Mouse (Mus musculus): ENCODE data around the gene Phf23. TPM values are rescaled to one million over a fixed set of nuclear protein-coding genes. Genes with fewer than 3 reads are reported as not detected.

Phf23 gene
- 67.0 TPM for polyA plus RNA-seq (2015; fragmentation: Illumina TruSeq; extraction: RNeasy Lipid Tissue Mini Kit (QIAGEN cat#74804); ENCODE audit: insufficient read depth, low replicate concordance)

DNA sequence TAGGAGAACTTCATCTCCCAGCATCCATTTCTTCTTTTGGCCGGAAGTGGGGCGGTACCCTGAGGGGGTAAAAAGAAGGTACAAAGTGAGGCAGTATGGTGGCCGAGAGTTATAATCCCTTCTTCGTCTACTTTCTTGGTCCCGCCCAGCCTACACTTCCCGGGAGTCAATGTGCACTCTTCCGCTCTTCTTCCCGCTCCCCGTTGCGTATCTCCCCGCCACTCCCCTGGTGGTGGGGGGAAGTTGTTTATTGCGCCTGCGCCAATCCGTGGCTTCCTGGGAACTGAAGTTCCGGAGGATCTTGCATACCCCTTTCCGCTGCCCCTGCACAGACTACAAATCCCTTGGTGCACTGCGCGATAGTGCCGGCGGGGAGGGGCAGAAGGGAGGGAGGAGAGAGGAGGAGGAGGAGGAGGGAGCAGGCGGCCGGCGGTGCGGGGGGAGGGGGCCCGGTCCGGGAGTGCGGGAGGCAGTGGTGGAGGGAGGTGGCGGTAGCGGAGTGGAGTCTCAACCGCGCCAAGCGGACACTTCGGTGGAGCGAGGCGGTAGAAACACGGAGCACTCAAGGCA, at the start of gene Phf23:
Phf23 (plus strand) TSS at position 387 of the 570 bp plus-strand sequence.

DNA sequence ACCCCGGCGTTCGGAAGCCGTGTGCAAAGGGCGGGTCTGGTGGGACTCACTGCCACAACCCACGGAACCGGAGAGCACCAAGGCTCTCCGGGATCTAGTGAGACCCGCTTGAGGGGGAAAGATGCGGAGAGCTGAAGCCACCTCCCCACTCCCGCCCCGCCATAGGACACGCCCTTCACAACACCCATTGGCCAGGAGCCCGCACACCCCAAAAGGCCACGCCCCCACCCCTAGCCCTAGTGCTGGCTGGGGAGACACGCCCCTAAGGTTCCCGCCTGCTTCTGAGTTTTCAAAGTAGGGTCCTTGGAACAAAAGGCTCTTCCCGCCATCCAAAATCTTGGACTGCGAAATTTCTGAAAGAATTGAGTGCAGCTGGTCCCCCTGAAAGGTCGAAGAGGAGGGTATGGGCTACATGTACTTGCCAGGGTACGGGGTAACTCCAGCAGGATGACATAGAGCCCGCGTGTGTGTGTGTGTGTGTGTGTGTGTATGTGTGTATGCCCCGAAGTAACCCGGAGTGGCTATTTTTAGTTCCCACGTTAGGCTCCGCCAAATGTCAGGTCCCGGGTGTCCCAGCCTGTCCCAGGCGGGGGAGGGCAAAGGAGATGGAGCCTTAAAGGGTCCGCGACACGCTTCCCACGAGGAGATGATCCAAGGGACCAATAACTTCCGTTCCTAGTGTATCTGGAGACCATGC, 47.4 kb upstream of the Phf23 start, which contains the start of gene Slc2a4:
Slc2a4 (minus strand) TSS at position 123 of the 697 bp plus-strand sequence.

DNA sequence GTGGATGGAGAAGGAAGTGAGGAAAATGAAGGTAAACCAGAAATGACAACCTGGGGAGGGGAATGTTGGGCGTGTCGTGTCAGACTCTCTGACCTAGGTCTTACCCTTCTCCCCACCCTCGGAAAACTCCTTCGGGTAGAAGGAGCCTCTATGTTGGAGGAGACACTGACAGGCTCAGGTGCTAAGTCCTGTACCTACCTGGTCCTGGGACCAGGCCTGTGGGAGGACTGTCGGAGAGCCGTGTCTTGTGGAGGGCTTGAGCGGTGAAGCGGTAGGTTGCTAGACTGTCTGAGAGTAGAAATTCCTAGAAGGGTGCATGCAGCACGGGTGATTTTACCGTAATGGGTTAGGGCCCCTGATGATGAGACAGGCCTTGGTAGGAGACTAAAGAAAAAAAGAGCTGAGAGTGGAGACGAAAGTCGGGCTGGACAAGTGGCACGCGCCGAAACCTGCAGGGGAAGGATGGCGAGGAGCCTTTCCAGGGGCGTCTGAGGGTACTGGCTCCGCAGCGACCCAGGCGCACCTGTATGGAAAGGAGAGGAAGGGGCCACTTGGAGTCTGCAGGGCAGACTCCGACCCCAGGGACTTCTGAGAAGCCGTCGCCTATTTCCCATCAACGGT, 30.8 kb upstream of the Phf23 start, which contains the start of gene Cldn7:
Cldn7 (plus strand) TSS at position 130 of the 621 bp plus-strand sequence.

DNA sequence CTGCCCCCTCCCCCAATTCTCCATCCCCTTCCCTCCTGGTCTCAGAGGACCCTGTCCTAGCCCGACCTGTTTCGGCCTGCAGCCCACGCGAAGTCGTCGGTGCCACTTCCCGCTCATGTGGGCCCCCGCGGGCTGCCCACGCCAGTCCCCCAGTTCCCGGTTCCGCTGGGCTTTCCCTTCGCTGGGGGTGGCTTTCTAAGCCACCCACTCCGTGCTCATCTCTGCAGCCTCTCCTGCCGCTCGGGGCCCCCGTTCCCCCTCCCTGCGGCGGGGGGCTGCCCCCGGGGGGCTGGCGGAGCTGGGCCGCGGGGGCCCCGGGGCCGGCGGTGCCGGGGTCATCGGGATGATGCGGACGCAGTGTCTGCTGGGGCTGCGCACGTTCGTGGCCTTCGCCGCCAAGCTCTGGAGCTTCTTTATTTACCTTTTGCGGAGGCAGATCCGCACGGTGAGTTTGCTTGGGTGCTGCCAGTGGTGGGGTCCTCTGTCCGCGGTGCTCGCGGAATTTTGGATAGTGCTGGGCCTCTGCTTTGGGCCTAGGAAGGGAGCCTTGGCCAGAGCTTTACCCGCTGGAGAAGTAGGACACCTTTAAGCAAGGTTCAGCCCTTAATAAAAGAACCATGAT, 14.3 kb upstream of the Phf23 start, which contains the start of gene Ctdnep1:
Ctdnep1 (plus strand) TSS at position 16 of the 622 bp plus-strand sequence.

DNA sequence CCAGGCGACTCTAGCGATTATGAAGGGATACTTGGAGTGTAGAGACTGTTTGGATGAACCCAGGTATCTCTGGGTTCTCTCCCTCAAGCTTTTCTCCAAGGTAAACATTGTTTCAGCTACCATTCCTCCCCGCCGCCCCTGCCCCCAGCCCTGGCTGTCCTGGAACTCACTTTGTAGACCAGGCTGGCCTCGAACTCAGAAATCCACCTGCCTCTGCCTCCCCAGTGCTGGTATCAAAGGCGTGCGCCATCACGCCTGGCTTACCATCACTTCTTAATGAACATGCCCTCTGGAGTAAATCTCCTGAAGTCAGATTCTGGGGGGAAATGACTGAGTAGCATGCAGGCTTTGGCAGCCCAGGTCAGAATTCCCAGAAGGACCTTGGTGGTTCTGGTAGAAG, 13.4 kb upstream of the Phf23 start, which contains the start of gene Elp5:
Elp5 (minus strand) TSS at position 293 of the 400 bp plus-strand sequence.

DNA sequence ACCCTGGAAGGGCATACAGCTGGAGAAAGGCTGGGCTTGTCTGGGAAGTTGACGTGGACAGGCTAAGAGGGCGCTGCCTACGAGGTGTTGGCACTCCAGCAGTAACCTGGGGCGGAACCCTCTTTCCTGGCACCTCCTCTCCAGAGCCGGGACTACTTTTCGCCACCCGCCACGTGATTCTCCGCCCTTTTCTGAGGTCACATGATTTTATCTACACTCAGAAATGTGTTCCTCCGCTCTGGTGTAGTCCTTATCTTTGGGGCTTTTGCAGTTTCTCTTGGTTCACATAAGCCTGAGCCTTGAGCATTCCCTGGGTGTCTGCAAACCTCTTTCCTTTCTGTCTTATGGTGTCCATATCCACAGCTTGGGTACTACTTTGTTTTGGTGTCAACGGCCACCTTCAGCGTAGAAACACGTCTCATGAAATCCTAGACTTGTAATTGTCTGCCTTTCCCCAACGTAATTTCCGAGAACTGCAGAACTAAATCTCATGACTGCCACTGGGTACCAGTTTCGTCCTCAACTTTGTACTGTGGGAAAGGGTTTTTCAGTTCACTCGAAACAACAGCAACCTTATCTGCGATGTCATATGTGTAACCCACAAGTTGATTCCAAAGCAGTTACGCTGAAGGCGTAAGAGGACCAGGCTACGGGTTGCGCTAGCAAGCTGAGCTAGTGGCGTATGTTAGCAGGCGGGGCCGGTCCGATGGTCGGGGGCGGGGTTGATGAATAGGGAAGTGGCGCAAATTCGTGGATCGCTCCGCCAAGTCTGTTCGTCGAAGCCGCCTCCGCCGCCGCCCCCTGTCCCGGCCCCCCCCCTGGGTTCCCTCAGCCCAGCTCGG, 4.5 kb upstream of the Phf23 start, which contains the start of gene Gabarap:
Gabarap (plus strand) TSS at position 294 of the 842 bp plus-strand sequence.

DNA sequence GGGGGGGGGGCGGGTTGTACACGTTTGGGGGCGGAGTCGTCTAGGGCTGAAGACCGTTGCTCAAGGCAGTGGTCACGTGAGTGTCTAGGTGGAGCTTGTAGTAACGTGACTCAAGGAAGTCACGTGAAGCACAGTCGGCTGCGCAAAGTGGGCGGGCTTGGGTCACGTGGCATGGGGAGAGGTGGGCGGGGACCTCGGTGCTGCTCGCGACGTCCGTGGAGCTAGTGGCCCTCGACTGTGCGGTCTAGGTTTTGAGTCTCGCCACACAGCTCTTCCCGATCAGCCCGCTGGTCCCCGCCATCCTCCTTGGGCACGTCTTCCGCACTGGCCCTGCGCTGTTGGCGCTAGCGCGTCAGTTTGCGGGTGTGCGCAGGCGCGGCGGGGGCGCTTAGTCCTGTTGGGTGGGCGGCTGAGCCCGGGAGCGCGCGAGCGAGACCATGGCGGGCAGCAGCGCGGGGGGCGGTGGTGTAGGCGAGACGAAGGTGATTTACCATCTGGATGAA, 4.9 kb downstream of the Phf23 start, which contains the start of gene Dvl2:
Dvl2 (plus strand) TSS at position 200 of the 503 bp plus-strand sequence.

DNA sequence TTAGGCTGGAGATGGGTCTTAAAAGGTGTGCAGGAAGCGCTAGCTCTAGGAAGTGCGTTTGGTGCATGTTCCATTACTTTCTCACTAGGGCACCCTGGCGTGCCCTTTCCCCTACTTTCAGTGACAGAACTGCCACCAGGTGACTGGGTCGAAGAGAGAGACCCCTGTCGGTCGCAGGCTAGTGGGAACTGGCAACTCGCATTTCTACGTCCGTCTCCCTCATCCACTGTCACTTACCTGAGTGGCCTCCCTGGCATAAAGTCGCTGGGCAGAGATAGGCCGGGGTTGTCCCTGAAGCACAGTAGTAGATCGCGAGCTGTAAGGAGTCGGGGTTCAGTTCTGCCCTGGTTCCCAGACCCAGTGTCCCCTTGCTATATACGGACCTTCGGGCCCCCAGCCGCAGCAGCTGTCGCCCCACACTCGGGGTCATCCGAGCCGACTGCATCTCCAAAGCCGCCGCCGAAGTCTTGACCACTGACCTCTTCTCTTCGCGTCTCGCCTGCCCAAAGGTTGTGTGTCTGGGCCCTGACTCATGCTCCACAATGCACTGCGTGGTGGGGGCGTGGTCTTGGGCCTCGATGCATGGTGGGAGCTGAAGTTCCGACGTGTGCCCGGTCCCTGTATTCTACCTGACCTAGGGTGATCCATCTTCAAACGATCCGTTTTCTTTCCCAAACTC, 19.4 kb downstream of the Phf23 start, which contains the start of gene Acadvl:
Acadvl (minus strand) TSS at position 532 of the 679 bp plus-strand sequence.

DNA sequence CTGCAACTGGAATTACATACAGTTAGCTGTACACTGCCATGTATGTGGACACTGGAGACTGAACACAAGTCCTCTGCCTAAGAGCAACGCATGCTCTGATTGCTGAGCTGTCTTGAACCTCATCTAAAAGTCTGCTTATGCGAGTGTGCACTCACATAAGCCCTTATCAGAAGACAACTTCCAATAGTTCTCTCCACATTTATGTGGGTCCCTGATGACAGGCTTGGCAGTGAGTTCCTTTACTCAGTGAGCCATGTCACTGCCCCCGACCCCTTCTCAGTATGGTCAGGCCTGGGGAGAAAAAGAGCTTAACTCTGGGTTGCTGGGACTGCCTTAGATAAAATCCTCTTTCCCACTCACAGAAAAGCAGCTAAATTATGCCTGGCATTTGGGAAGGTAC, 21.1 kb downstream of the Phf23 start, which contains the start of gene Dlg4:
Dlg4 (plus strand) TSS at position 274 of the 400 bp plus-strand sequence.

Other genes starting within 250 kb of the Phf23 start
- 121 TPM for gene Polr2a, start 237.1 kb upstream of the Phf23 start, polyA plus RNA-seq (2015; fragmentation: Illumina TruSeq; extraction: RNeasy Lipid Tissue Mini Kit (QIAGEN cat#74804); ENCODE audit: insufficient read depth, low replicate concordance)
- gene Slc35g3, start 233.8 kb upstream of the Phf23 start, polyA plus RNA-seq (2015; fragmentation: Illumina TruSeq; extraction: RNeasy Lipid Tissue Mini Kit (QIAGEN cat#74804); ENCODE audit: insufficient read depth, low replicate concordance), result not detected
- gene Zbtb4, start 229.9 kb upstream of the Phf23 start, polyA plus RNA-seq (2015; fragmentation: Illumina TruSeq; extraction: RNeasy Lipid Tissue Mini Kit (QIAGEN cat#74804); ENCODE audit: insufficient read depth, low replicate concordance), result 27.8 TPM
- gene Chrnb1, start 199.8 kb upstream of the Phf23 start, polyA plus RNA-seq (2015; fragmentation: Illumina TruSeq; extraction: RNeasy Lipid Tissue Mini Kit (QIAGEN cat#74804); ENCODE audit: insufficient read depth, low replicate concordance), result 10.8 TPM
- 2.2 TPM for gene Fgf11, start 193.9 kb upstream of the Phf23 start, polyA plus RNA-seq (2015; fragmentation: Illumina TruSeq; extraction: RNeasy Lipid Tissue Mini Kit (QIAGEN cat#74804); ENCODE audit: insufficient read depth, low replicate concordance)
- gene Tmem102, start 190.2 kb upstream of the Phf23 start, polyA plus RNA-seq (2015; fragmentation: Illumina TruSeq; extraction: RNeasy Lipid Tissue Mini Kit (QIAGEN cat#74804); ENCODE audit: insufficient read depth, low replicate concordance), result not detected
- not detected for gene Gm39566, start 180.5 kb upstream of the Phf23 start, polyA plus RNA-seq (2015; fragmentation: Illumina TruSeq; extraction: RNeasy Lipid Tissue Mini Kit (QIAGEN cat#74804); ENCODE audit: insufficient read depth, low replicate concordance)
- not detected for gene Spem2, start 177.3 kb upstream of the Phf23 start, polyA plus RNA-seq (2015; fragmentation: Illumina TruSeq; extraction: RNeasy Lipid Tissue Mini Kit (QIAGEN cat#74804); ENCODE audit: insufficient read depth, low replicate concordance)
- not detected for gene Spem1, start 173.6 kb upstream of the Phf23 start, polyA plus RNA-seq (2015; fragmentation: Illumina TruSeq; extraction: RNeasy Lipid Tissue Mini Kit (QIAGEN cat#74804); ENCODE audit: insufficient read depth, low replicate concordance)
- 4.4 TPM for gene Nlgn2, start 158.0 kb upstream of the Phf23 start, polyA plus RNA-seq (2015; fragmentation: Illumina TruSeq; extraction: RNeasy Lipid Tissue Mini Kit (QIAGEN cat#74804); ENCODE audit: insufficient read depth, low replicate concordance)
- gene Tmem256, start 157.3 kb upstream of the Phf23 start, polyA plus RNA-seq (2015; fragmentation: Illumina TruSeq; extraction: RNeasy Lipid Tissue Mini Kit (QIAGEN cat#74804); ENCODE audit: insufficient read depth, low replicate concordance), result 87.3 TPM
- gene Plscr3, start 149.4 kb upstream of the Phf23 start, polyA plus RNA-seq (2015; fragmentation: Illumina TruSeq; extraction: RNeasy Lipid Tissue Mini Kit (QIAGEN cat#74804); ENCODE audit: insufficient read depth, low replicate concordance), result 11.9 TPM
- 0.26 TPM for gene Tnk1, start 137.0 kb upstream of the Phf23 start, polyA plus RNA-seq (2015; fragmentation: Illumina TruSeq; extraction: RNeasy Lipid Tissue Mini Kit (QIAGEN cat#74804); ENCODE audit: insufficient read depth, low replicate concordance)
- gene Tmem95, start 117.8 kb upstream of the Phf23 start, polyA plus RNA-seq (2015; fragmentation: Illumina TruSeq; extraction: RNeasy Lipid Tissue Mini Kit (QIAGEN cat#74804); ENCODE audit: insufficient read depth, low replicate concordance), result not detected
- 4.5 TPM for gene Kctd11, start 114.4 kb upstream of the Phf23 start, polyA plus RNA-seq (2015; fragmentation: Illumina TruSeq; extraction: RNeasy Lipid Tissue Mini Kit (QIAGEN cat#74804); ENCODE audit: insufficient read depth, low replicate concordance)
- gene Acap1, start 100.2 kb upstream of the Phf23 start, polyA plus RNA-seq (2015; fragmentation: Illumina TruSeq; extraction: RNeasy Lipid Tissue Mini Kit (QIAGEN cat#74804); ENCODE audit: insufficient read depth, low replicate concordance), result 190 TPM
- gene 2810408A11Rik, start 94.8 kb upstream of the Phf23 start, polyA plus RNA-seq (2015; fragmentation: Illumina TruSeq; extraction: RNeasy Lipid Tissue Mini Kit (QIAGEN cat#74804); ENCODE audit: insufficient read depth, low replicate concordance), result 3.1 TPM
- gene Neurl4, start 94.7 kb upstream of the Phf23 start, polyA plus RNA-seq (2015; fragmentation: Illumina TruSeq; extraction: RNeasy Lipid Tissue Mini Kit (QIAGEN cat#74804); ENCODE audit: insufficient read depth, low replicate concordance), result 19.6 TPM
- 80.2 TPM for gene Gps2, start 81.9 kb upstream of the Phf23 start, polyA plus RNA-seq (2015; fragmentation: Illumina TruSeq; extraction: RNeasy Lipid Tissue Mini Kit (QIAGEN cat#74804); ENCODE audit: insufficient read depth, low replicate concordance)
- gene Eif5a, start 73.8 kb upstream of the Phf23 start, polyA plus RNA-seq (2015; fragmentation: Illumina TruSeq; extraction: RNeasy Lipid Tissue Mini Kit (QIAGEN cat#74804); ENCODE audit: insufficient read depth, low replicate concordance), result 389 TPM
- 0.41 TPM for gene Ybx2, start 60.0 kb upstream of the Phf23 start, polyA plus RNA-seq (2015; fragmentation: Illumina TruSeq; extraction: RNeasy Lipid Tissue Mini Kit (QIAGEN cat#74804); ENCODE audit: insufficient read depth, low replicate concordance)
- gene Slc2a4, start 47.6 kb upstream of the Phf23 start, polyA plus RNA-seq (2015; fragmentation: Illumina TruSeq; extraction: RNeasy Lipid Tissue Mini Kit (QIAGEN cat#74804); ENCODE audit: insufficient read depth, low replicate concordance), result 1.2 TPM
- gene Cldn7, start 31.0 kb upstream of the Phf23 start, polyA plus RNA-seq (2015; fragmentation: Illumina TruSeq; extraction: RNeasy Lipid Tissue Mini Kit (QIAGEN cat#74804); ENCODE audit: insufficient read depth, low replicate concordance), result 0.72 TPM
- gene Ctdnep1, start 14.6 kb upstream of the Phf23 start, polyA plus RNA-seq (2015; fragmentation: Illumina TruSeq; extraction: RNeasy Lipid Tissue Mini Kit (QIAGEN cat#74804); ENCODE audit: insufficient read depth, low replicate concordance), result 106 TPM
- 46.5 TPM for gene Elp5, start 13.3 kb upstream of the Phf23 start, polyA plus RNA-seq (2015; fragmentation: Illumina TruSeq; extraction: RNeasy Lipid Tissue Mini Kit (QIAGEN cat#74804); ENCODE audit: insufficient read depth, low replicate concordance)
- gene Gabarap, start 4.6 kb upstream of the Phf23 start, polyA plus RNA-seq (2015; fragmentation: Illumina TruSeq; extraction: RNeasy Lipid Tissue Mini Kit (QIAGEN cat#74804); ENCODE audit: insufficient read depth, low replicate concordance), result 492 TPM
- 9.8 TPM for gene Dvl2, start 4.8 kb downstream of the Phf23 start, polyA plus RNA-seq (2015; fragmentation: Illumina TruSeq; extraction: RNeasy Lipid Tissue Mini Kit (QIAGEN cat#74804); ENCODE audit: insufficient read depth, low replicate concordance)
- 41.9 TPM for gene Acadvl, start 19.6 kb downstream of the Phf23 start, polyA plus RNA-seq (2015; fragmentation: Illumina TruSeq; extraction: RNeasy Lipid Tissue Mini Kit (QIAGEN cat#74804); ENCODE audit: insufficient read depth, low replicate concordance)
- gene Dlg4, start 21.2 kb downstream of the Phf23 start, polyA plus RNA-seq (2015; fragmentation: Illumina TruSeq; extraction: RNeasy Lipid Tissue Mini Kit (QIAGEN cat#74804); ENCODE audit: insufficient read depth, low replicate concordance), result 9.5 TPM
- not detected for gene Asgr1, start 58.3 kb downstream of the Phf23 start, polyA plus RNA-seq (2015; fragmentation: Illumina TruSeq; extraction: RNeasy Lipid Tissue Mini Kit (QIAGEN cat#74804); ENCODE audit: insufficient read depth, low replicate concordance)
- 0.68 TPM for gene Asgr2, start 96.9 kb downstream of the Phf23 start, polyA plus RNA-seq (2015; fragmentation: Illumina TruSeq; extraction: RNeasy Lipid Tissue Mini Kit (QIAGEN cat#74804); ENCODE audit: insufficient read depth, low replicate concordance)
- 2.1 TPM for gene Mgl2, start 134.6 kb downstream of the Phf23 start, polyA plus RNA-seq (2015; fragmentation: Illumina TruSeq; extraction: RNeasy Lipid Tissue Mini Kit (QIAGEN cat#74804); ENCODE audit: insufficient read depth, low replicate concordance)
- gene Clec10a, start 160.4 kb downstream of the Phf23 start, polyA plus RNA-seq (2015; fragmentation: Illumina TruSeq; extraction: RNeasy Lipid Tissue Mini Kit (QIAGEN cat#74804); ENCODE audit: insufficient read depth, low replicate concordance), result 10.4 TPM
- not detected for gene Slc16a11, start 217.0 kb downstream of the Phf23 start, polyA plus RNA-seq (2015; fragmentation: Illumina TruSeq; extraction: RNeasy Lipid Tissue Mini Kit (QIAGEN cat#74804); ENCODE audit: insufficient read depth, low replicate concordance)
- gene Slc16a13, start 225.3 kb downstream of the Phf23 start, polyA plus RNA-seq (2015; fragmentation: Illumina TruSeq; extraction: RNeasy Lipid Tissue Mini Kit (QIAGEN cat#74804); ENCODE audit: insufficient read depth, low replicate concordance), result 4.4 TPM
- 6.9 TPM for gene Bcl6b, start 234.0 kb downstream of the Phf23 start, polyA plus RNA-seq (2015; fragmentation: Illumina TruSeq; extraction: RNeasy Lipid Tissue Mini Kit (QIAGEN cat#74804); ENCODE audit: insufficient read depth, low replicate concordance)
- gene 0610010K14Rik, start 242.1 kb downstream of the Phf23 start, polyA plus RNA-seq (2015; fragmentation: Illumina TruSeq; extraction: RNeasy Lipid Tissue Mini Kit (QIAGEN cat#74804); ENCODE audit: insufficient read depth, low replicate concordance), result 38.9 TPM
- gene Gm21988, start 244.1 kb downstream of the Phf23 start, polyA plus RNA-seq (2015; fragmentation: Illumina TruSeq; extraction: RNeasy Lipid Tissue Mini Kit (QIAGEN cat#74804); ENCODE audit: insufficient read depth, low replicate concordance), result 2.0 TPM
- gene Rnasek, start 244.1 kb downstream of the Phf23 start, polyA plus RNA-seq (2015; fragmentation: Illumina TruSeq; extraction: RNeasy Lipid Tissue Mini Kit (QIAGEN cat#74804); ENCODE audit: insufficient read depth, low replicate concordance), result 43.9 TPM